Mouse (Mus musculus) CH12.LX (cell line): Measurements from ENCODE around the gene BC003965. TPM values are rescaled to one million over a fixed set of nuclear protein-coding genes. Genes with fewer than 3 reads are reported as not detected.

ENCODE experiments used
- DNase-seq: peaks from one replicate; pipeline ENCODE4 v3.0.0-alpha.2; 2013; ENCODE audit errors: extremely low read depth
- H3K27ac ChIP-seq: 2 replicates; pipeline ENCODE4 v1.5.1; 2012; ENCODE audit warnings: low read depth, mild to moderate bottlenecking, control low read depth, moderate library complexity; ENCODE audit not compliant: insufficient read depth
- H3K27me3 ChIP-seq: replicated peaks from 2 replicates; pipeline ENCODE3; 2012; ENCODE audit warnings: inconsistent platforms
- H3K36me3 ChIP-seq, 2 experiments: replicated peaks in 1 of 2; 2 replicates each; pipeline versions ENCODE3 to v1.6.1; 2012; ENCODE audit warnings: inconsistent platforms in 1 of 2, low read length in 1 of 2, mild to moderate bottlenecking in 1 of 2, mixed read lengths in 1 of 2, moderate library complexity in 1 of 2; ENCODE audit not compliant: control insufficient read depth in 1 of 2, insufficient read depth in 1 of 2
- H3K4me1 ChIP-seq, 2 experiments: 2 replicates each; pipeline ENCODE4 v1.6.1; 2012; ENCODE audit warnings: inconsistent platforms in 1 of 2, moderate library complexity in 1 of 2; ENCODE audit not compliant: insufficient read depth in 2 of 2, control insufficient read depth in 1 of 2
- H3K4me2 ChIP-seq: 2 replicates; pipeline ENCODE4 v1.6.1; 2012; ENCODE audit warnings: low read depth, mild to moderate bottlenecking, control low read depth; ENCODE audit not compliant: poor library complexity, insufficient read depth, severe bottlenecking
- H3K4me3 ChIP-seq, 3 experiments: fragments of 150-350 bp in 1 of 3; sonication (generic) in 1 of 3; replicated peaks in 1 of 3; 2 replicates each; pipeline versions ENCODE3 to v1.5.1; 2011 to 2012; ENCODE audit warnings: low read depth in 2 of 3, low read length in 2 of 3, mild to moderate bottlenecking in 2 of 3, moderate library complexity in 2 of 3, control low read depth in 1 of 3, improper control_type of control experiment in 1 of 3, inconsistent platforms in 1 of 3, mixed read lengths in 1 of 3; ENCODE audit not compliant: poor library complexity in 1 of 3
- H3K79me2 ChIP-seq: replicated peaks from 2 replicates; pipeline ENCODE4 v1.6.1; 2012; ENCODE audit warnings: mild to moderate bottlenecking, moderate library complexity; ENCODE audit not compliant: control insufficient read depth, poor library complexity, insufficient read depth, severe bottlenecking; ENCODE audit errors: extremely low read depth
- H3K9ac ChIP-seq: 2 replicates; pipeline ENCODE4 v1.6.1; 2012; ENCODE audit warnings: low read depth, mild to moderate bottlenecking, control low read depth, moderate library complexity; ENCODE audit not compliant: insufficient read depth
- H3K9me3 ChIP-seq: replicated peaks from 2 replicates; pipeline ENCODE3; 2012; ENCODE audit warnings: low read length, inconsistent platforms, mixed read lengths
- CHD1 ChIP-seq: IDR thresholded peaks from 2 replicates; pipeline ENCODE4 v1.6.1; 2012; ENCODE audit warnings: low read depth, low read length, improper control_type of control experiment, inconsistent platforms
- JUN ChIP-seq: IDR thresholded peaks from 2 replicates; pipeline ENCODE4 v1.6.1; 2011; ENCODE audit warnings: low read depth, mild to moderate bottlenecking, low read length, improper control_type of control experiment, moderate library complexity; ENCODE audit not compliant: insufficient read depth
- MAX ChIP-seq: IDR thresholded peaks from 2 replicates; pipeline ENCODE4 v1.6.1; 2011; ENCODE audit warnings: low read length, improper control_type of control experiment
- MAZ ChIP-seq: IDR thresholded peaks from 2 replicates; pipeline ENCODE4 v1.6.1; 2012; ENCODE audit warnings: low read depth, mild to moderate bottlenecking, inconsistent platforms, low read length, improper control_type of control experiment, moderate library complexity
- MEF2A ChIP-seq: IDR thresholded peaks from 2 replicates; pipeline ENCODE4 v1.6.1; 2014; ENCODE audit warnings: low read depth, mild to moderate bottlenecking, inconsistent platforms, low read length, improper control_type of control experiment, borderline replicate concordance
- MXI1 ChIP-seq: IDR thresholded peaks from 2 replicates; pipeline ENCODE4 v1.6.1; 2011; ENCODE audit warnings: mild to moderate bottlenecking, low read depth, low read length, improper control_type of control experiment
- MYC ChIP-seq: IDR thresholded peaks from 2 replicates; pipeline ENCODE4 v1.6.1; 2011; ENCODE audit warnings: low read depth, mild to moderate bottlenecking, improper control_type of control experiment, low read length
- NRF1 ChIP-seq: IDR thresholded peaks from 2 replicates; pipeline ENCODE4 v1.6.1; 2014; ENCODE audit warnings: low read depth, mild to moderate bottlenecking, inconsistent platforms, low read length, improper control_type of control experiment, moderate library complexity
- POLR2A ChIP-seq: IDR thresholded peaks from 2 replicates; pipeline ENCODE4 v1.6.1; 2011; ENCODE audit warnings: low read depth, mild to moderate bottlenecking, improper control_type of control experiment, low read length
- RCOR1 ChIP-seq: conservative IDR thresholded peaks from 2 replicates; pipeline ENCODE4 v1.6.1; 2012; ENCODE audit warnings: low read depth, mild to moderate bottlenecking, inconsistent platforms, low read length, improper control_type of control experiment
- SIN3A ChIP-seq: IDR thresholded peaks from 2 replicates; pipeline ENCODE4 v1.6.1; 2012; ENCODE audit warnings: low read length, improper control_type of control experiment, inconsistent platforms
- TBP ChIP-seq: conservative IDR thresholded peaks from 2 replicates; pipeline ENCODE4 v1.6.1; 2011; ENCODE audit warnings: low read depth, low read length, improper control_type of control experiment
- ZC3H11A ChIP-seq: IDR thresholded peaks from 2 replicates; pipeline ENCODE4 v1.6.1; 2012; ENCODE audit warnings: low read depth, mild to moderate bottlenecking, inconsistent platforms, low read length, improper control_type of control experiment
- ZMIZ1 ChIP-seq: IDR thresholded peaks from 2 replicates; pipeline ENCODE4 v1.6.1; 2012; ENCODE audit warnings: low read depth, mild to moderate bottlenecking, inconsistent platforms, low read length, improper control_type of control experiment
- dilution Hi-C: fragments of 300-500 bp; cut with MboI; formaldehyde crosslinking; loops from 2 replicates; pipeline ENCODE4 v1.14.3; 2020; ENCODE audit warnings: low sequenced_read_pairs; ENCODE audit not compliant: extremely low pct_unique_long_range_greater_than_20kb, extremely low pct_ligation_motif_present
- in situ Hi-C: fragments of 300-500 bp; cut with MboI; formaldehyde crosslinking; loops from 3 replicates; pipeline ENCODE4 v1.14.3; 2019; ENCODE audit warnings: low sequenced_read_pairs, low pct_ligation_motif_present, low pct_unique_long_range_greater_than_20kb, mixed read lengths
- polyA plus RNA-seq: library from polyadenylated mRNA; unstranded; fragments of >175 nt; gene quantifications from 2 replicates; pipeline ENCODE4 v1.2.1, GENCODE M21; 2012; ENCODE audit warnings: low read depth; ENCODE audit not compliant: insufficient read length
- total RNA-seq, 2 experiments: library from RNA; depleted of rRNA; stranded (reverse); fragments of 300-350 nt in 1 of 2; fragments of >200 nt in 1 of 2; gene quantifications; 2 replicates each; pipeline ENCODE4 v1.2.3; 2012 to 2014

The BC003965 gene
- total and polyA plus RNA-seq, 3 experiments: 18.7 to 24.9 (median 24.7) TPM

DNA sequence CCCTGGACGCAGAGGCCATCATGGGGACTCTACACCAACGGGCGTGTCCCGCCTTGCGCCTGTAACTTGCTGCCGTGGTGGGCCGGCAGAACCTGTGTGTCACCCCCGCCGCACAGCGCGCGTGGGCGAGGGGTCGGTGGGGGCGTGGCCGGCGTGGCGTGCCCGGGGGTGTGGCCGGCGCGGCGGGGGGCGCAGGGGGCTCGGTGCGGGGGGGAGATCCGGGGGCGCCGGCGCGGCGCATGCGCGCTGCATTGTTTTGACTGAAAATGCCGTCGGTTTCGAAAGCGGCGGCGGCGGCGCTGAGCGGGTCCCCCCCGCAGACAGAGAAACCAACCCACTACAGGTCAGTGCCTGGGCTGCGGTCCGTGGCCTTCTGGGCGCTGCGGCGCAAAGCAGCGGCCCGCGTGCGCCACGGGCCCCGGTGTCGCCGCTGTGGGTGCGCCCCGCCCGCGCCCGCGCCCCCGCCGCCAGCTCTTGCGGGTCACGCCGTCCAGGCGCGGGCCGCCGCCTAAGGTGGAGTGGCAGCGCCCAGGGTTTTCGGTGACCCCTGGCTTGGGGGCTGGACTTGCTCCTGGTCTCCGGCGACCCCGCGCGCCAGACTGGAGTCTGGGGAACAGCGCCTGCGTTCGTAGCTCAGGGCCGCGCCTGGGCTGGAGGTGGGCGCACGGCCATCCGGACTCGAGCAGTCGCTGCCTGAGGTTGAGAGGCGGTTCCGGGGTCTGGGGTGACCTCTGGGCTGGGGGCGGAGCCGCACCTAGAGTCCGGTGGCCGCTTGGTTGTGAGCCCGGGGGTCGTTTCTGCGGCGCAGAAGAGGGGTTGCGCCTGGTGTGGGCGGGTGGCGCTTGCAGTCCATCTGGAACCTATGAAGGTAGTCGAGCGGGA, 4.0 kb downstream of the BC003965 start, which contains the start of gene Unkl:
Gene Unkl, plus strand, starts transcription at position 248 of the 882 bp plus-strand sequence.
- H3K4me3 ChIP-seq: peak within 1 kb of the TSS; percentile 72 to 91 (median 82)
- peaks cover 10 to 48% of the 10 kb centered on the region in 2 experiments for H3K36me3 ChIP-seq
- peak; percentile 51 for TF ChIP-seq MXI1
- TF ChIP-seq CHD1: no peak
- peak; percentile 26; the same call in 1 of the 2 replicates for TF ChIP-seq SIN3A
- TF ChIP-seq RCOR1: no peak
- peak; percentile 83 for TF ChIP-seq NRF1
- no peak for TF ChIP-seq MAZ
- peak; percentile 38; the same call in 1 of the 2 replicates for TF ChIP-seq POLR2A
- TF ChIP-seq MEF2A: no peak
- no peaks in the 10 kb centered on the region for H3K27me3 ChIP-seq
- peak within 1 kb of the TSS; percentile 91 for H3K9ac ChIP-seq
- peaks cover 2 to 41% of the 10 kb centered on the region in 2 experiments; a peak in 3 of 4 replicates for H3K4me1 ChIP-seq
- peak within 1 kb of the TSS; percentile 34; the same call in 1 of the 2 replicates for H3K27ac ChIP-seq
- peak; percentile 45 for DNase-seq
- peaks cover 26% of the 10 kb centered on the region for H3K79me2 ChIP-seq
- no peaks in the 10 kb centered on the region for H3K9me3 ChIP-seq
- in situ Hi-C loops (loop anchor here (10.0 kb wide), 1 partner anchor 86 kb away; the partner anchor contains the start of gene Ube2i), dilution Hi-C loops (no loop called here)
- H3K4me2 ChIP-seq: peak within 1 kb of the TSS; percentile 58

- Histone ChIP-seq H3K4me2 (peak overlapping the region; percentile 58), H3K9ac (peak overlapping the region; percentile 91), H3K27ac (no peak overlapping the region), H3K79me2 (peaks cover 26% of the 10 kb centered on the region), H3K4me1 (peaks cover 2 to 39% of the 10 kb centered on the region in 2 experiments; a peak in 3 of 4 replicates), H3K27me3 (no peaks in the 10 kb centered on the region), H3K9me3 (no peaks in the 10 kb centered on the region), H3K36me3 (peaks cover 17 to 55% of the 10 kb centered on the region in 2 experiments)
- DNase-seq: no peak
- in situ Hi-C loops: loop anchor here (10.0 kb wide), 1 partner anchor 86 kb away; the partner anchor contains the start of gene Ube2i
- TF ChIP-seq TBP: no peak
- TF ChIP-seq ZC3H11A: no peak
- TF ChIP-seq ZMIZ1: no peak
- no peak for TF ChIP-seq MAX
- no peak for TF ChIP-seq MYC
- TF ChIP-seq MAZ: no peak
- no peak for TF ChIP-seq POLR2A
- no peak for TF ChIP-seq JUN
- TF ChIP-seq MXI1: no peak
- TF ChIP-seq, all 38 proteins: peak for 0
- dilution Hi-C loops: no loop called here
- peak overlapping the region; percentile 72 to 91 (median 82) for H3K4me3 ChIP-seq
Measured at GRCm38 (mm10) chr17:25189091-25189490, 4.7 kb downstream of the BC003965 start.
